Mouse (Mus musculus) layer of hippocampus, postnatal 14 days (tissue): Measurements from ENCODE around the gene Olfr1220. TPM values are rescaled to one million over a fixed set of nuclear protein-coding genes. Genes with fewer than 3 reads are reported as not detected.

Source experiments
- DNase-seq, 2 experiments: peaks; one replicate each; pipeline ENCODE4 v3.0.0; 2021 to 2022; ENCODE audit warnings: low spot score in 2 of 2, mixed read lengths in 1 of 2
- long read RNA-seq, 2 experiments: library from polyadenylated mRNA; stranded (forward); transcript quantifications; one replicate each; pipeline ENCODE4 v2.0.0; 2021
- total RNA-seq, 2 experiments: library from RNA; stranded (reverse); gene quantifications; 2 replicates each; pipeline ENCODE4 v1.2.3; 2021

Gene Olfr1220
- total RNA-seq: not detected
- long read RNA-seq, experiment 1: 0 reads
- long read RNA-seq, experiment 2: 0 reads

DNA sequence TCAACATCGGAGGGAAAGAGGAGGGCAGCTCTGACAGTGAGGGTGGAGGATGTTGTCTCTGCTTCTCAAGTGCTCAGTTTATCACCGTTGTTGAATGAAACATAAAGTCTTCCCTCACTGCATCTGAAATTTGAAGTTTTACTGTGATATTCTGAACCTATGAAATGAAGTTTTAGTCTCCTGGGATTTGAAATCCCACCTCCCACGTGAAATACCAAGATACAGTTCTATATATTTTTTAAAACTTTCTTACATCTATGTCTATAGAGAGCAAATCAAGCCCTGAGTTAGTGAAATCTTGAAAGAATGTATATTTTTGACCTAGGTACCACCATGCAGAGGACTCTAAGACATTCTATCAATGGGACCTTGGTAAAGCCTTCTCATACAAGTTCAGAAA, at the start of gene Olfr1220:
Olfr1220 (minus strand) TSS at position 101 of the 400 bp plus-strand sequence.
- DNase-seq: no peak

DNA sequence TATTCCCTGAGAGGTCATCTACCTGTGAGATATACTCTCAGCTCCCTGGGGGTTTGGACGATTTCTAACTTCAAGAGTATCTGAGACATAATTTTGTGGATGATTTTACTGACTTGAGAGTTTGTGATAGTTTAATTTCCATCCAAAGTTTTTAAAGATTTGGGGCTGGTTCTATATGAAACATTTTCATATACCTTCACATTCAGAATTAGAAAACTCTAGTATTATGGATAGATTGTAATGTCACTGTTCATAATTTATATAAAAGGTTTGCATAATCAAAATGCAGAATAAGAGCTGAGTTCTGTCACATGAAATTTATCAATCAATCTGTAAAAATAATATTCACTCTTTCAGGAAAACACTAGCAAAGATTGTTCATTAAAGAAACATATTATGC, 44.8 kb upstream of the Olfr1220 start, which contains the start of gene Olfr1223:
Olfr1223 (minus strand) TSS at position 101 of the 400 bp plus-strand sequence.
- DNase-seq: no peak

DNA sequence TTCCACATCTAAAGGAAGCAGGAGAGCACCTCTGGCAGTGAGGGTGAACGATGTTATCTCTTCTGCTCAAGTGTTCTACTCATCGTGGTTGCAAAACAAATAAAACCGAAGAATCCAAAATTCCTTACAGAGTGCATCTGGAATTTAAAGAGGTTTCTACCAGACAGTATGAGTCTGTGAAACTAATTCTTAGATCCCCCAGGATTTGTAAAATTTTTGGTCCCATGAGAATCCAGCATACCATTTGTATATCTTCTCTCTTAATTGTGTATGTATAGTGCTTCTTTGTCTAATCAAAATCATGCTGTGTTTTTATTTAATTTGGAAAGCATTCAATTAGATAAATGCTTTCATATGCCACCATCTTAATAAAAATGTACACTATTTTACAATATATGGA, 26.3 kb upstream of the Olfr1220 start, which contains the start of gene Olfr1222:
Olfr1222 (minus strand) TSS at position 101 of the 400 bp plus-strand sequence.
- DNase-seq: no peak

DNA sequence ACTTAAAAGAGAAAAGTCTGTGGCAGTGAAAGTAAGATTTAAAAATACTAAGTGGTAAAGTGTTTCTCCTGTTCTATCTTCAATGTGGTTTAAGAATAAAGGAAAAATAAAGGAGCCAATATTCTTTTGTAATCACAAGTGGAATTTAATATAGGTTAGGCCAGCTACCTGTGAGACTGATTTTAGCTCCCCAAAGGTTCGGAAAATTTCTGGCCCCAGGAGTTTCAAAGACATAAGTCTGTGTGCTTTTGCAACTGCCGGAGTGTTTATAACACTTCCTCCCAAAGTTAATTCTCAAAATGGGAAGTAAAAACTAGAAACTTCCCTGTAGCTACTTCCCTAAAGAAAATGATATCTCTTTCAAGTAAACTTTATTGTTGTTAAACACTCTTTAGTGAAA, 10.5 kb upstream of the Olfr1220 start, which contains the start of gene Olfr1221:
Olfr1221 (minus strand) TSS at position 101 of the 400 bp plus-strand sequence.
- DNase-seq: no peak

DNA sequence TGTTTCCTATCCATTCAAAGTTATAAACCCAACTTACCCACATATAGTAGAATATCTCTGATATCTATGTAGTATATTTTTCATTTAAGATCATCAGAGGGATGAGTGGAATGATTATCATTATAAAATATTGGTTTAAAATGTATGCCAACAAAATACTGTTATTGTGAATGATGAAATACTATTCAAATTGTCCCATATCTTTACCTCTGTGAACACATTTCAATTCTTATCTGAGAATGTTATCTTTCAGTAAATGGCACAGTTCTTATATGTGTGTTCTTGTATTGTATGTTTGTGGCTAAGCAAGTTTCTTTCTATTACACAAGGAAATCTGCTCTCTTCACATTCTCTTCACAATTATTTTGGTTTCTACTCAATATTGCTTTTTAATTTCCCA, 984 bp downstream of the Olfr1220 start:
- no peak for DNase-seq

- DNase-seq: no peak
Observed at GRCm38 (mm10) chr2:89093848-89094247, 12.8 kb downstream of the Olfr1220 start.

- no peak for DNase-seq
Observed at GRCm38 (mm10) chr2:89083413-89083812, 23.2 kb downstream of the Olfr1220 start, which contains the start of gene Olfr1219. Gene Olfr1219, minus strand, starts transcription at chr2:89083513.

GRCm38 (mm10) chr2:89081487-89081886, 25.1 kb downstream of the Olfr1220 start:
- DNase-seq: no peak

- no peak for DNase-seq
Observed at GRCm38 (mm10) chr2:89061087-89061486, 45.5 kb downstream of the Olfr1220 start, which contains the start of gene Olfr1218. Gene Olfr1218, minus strand, starts transcription at chr2:89061187.

Other genes with a start within 250 kb of the Olfr1220 start
- not detected for gene Olfr1206, start 243.6 kb downstream of the Olfr1220 start, total RNA-seq
- gene Olfr1208, start 204.5 kb downstream of the Olfr1220 start, total RNA-seq: not detected
- not detected for gene Olfr1209, start 191.7 kb downstream of the Olfr1220 start, total RNA-seq
- gene Olfr1211, start 168.7 kb downstream of the Olfr1220 start, total RNA-seq: not detected
- not detected for gene Olfr1212, start 152.9 kb downstream of the Olfr1220 start, total RNA-seq
- not detected for gene Gm13762, start 126.6 kb downstream of the Olfr1220 start, total RNA-seq
- gene Olfr1214, start 114.2 kb downstream of the Olfr1220 start, total RNA-seq: not detected
- not detected for gene Olfr1215, start 99.9 kb downstream of the Olfr1220 start, total RNA-seq
- gene Olfr1216, start 88.5 kb downstream of the Olfr1220 start, total RNA-seq: not detected
- not detected for gene Olfr1217, start 74.8 kb downstream of the Olfr1220 start, total RNA-seq
- not detected for gene Olfr1218, start 45.6 kb downstream of the Olfr1220 start, total RNA-seq
- not detected for gene Olfr1219, start 23.3 kb downstream of the Olfr1220 start, total RNA-seq
- gene Olfr1221, start 10.4 kb upstream of the Olfr1220 start, total RNA-seq: not detected
- not detected for gene Olfr1222, start 26.2 kb upstream of the Olfr1220 start, total RNA-seq
- not detected for gene Olfr1223, start 44.7 kb upstream of the Olfr1220 start, total RNA-seq
- gene Olfr1224-ps1, start 57.3 kb upstream of the Olfr1220 start, total RNA-seq: not detected
- not detected for gene Olfr1225, start 67.8 kb upstream of the Olfr1220 start, total RNA-seq
- gene Olfr1226, start 93.2 kb upstream of the Olfr1220 start, total RNA-seq: not detected
- not detected for gene Olfr1228, start 147.2 kb upstream of the Olfr1220 start, total RNA-seq
- not detected for gene Olfr1229, start 181.2 kb upstream of the Olfr1220 start, total RNA-seq
- not detected for gene Olfr1230, start 190.4 kb upstream of the Olfr1220 start, total RNA-seq
- gene Olfr1231, start 200.2 kb upstream of the Olfr1220 start, total RNA-seq: not detected
- gene Olfr1232, start 222.8 kb upstream of the Olfr1220 start, total RNA-seq: not detected
- gene Olfr1233, start 235.6 kb upstream of the Olfr1220 start, total RNA-seq: not detected